ENCODE assay signal across 8 mouse cellular contexts in genomic region chr11:6768599-6769436, GRCm38 (mm10).
A peak's percentile ranks its signal among the peaks of the same experiment; 100 is the strongest.
DNase-seq lines count a peak whose midpoint lies in the region; ATAC-seq and TF ChIP-seq lines count a peak whose summit lies in the region.

No protein-coding gene starts in this region.

- no peak overlapping the region for H3K4me2 ChIP-seq in heart, embryonic 12.5 days
- no peak overlapping the region for H3K4me2 ChIP-seq in kidney, embryonic 16.5 days (replicated peaks; ENCODE audit: low read depth, low read length)
- H3K4me2 ChIP-seq in liver, embryonic 11.5 days = no peak overlapping the region
- no peak overlapping the region for H3K4me2 ChIP-seq in neural tube, embryonic 13.5 days
- H3K4me2 ChIP-seq in stomach, postnatal 0 days (replicated peaks; ENCODE audit: low read depth) = no peak overlapping the region

- no peaks in the 10 kb centered on the region for H3K36me3 ChIP-seq in heart, embryonic 12.5 days
- H3K36me3 ChIP-seq in kidney, embryonic 16.5 days (ENCODE audit: insufficient read depth, low read length) = no peaks in the 10 kb centered on the region
- H3K36me3 ChIP-seq in liver, embryonic 11.5 days (ENCODE audit: control insufficient read depth, insufficient read depth, low read length) = no peaks in the 10 kb centered on the region
- no peaks in the 10 kb centered on the region for H3K36me3 ChIP-seq in neural tube, embryonic 13.5 days
- H3K36me3 ChIP-seq in stomach, postnatal 0 days (ENCODE audit: control insufficient read depth, insufficient read depth, low read length) = no peaks in the 10 kb centered on the region

- no peak overlapping the region for H3K4me3 ChIP-seq in bone marrow macrophage, adult 2 months (ENCODE audit: insufficient read depth, low read length)
- no peak overlapping the region for H3K4me3 ChIP-seq in embryonic fibroblast, embryonic 13.5 days (ENCODE audit: insufficient read depth, low read length)
- H3K4me3 ChIP-seq in heart, embryonic 12.5 days = no peak overlapping the region
- no peak overlapping the region for H3K4me3 ChIP-seq in kidney, embryonic 16.5 days (ENCODE audit: low read length)
- H3K4me3 ChIP-seq in liver, embryonic 11.5 days (ENCODE audit: low read depth, low read length) = no peak overlapping the region
- no peak overlapping the region for H3K4me3 ChIP-seq in neural tube, embryonic 13.5 days
- no peak overlapping the region for H3K4me3 ChIP-seq in stomach, postnatal 0 days (ENCODE audit: low read depth, low read length)

- peaks cover 11% of the 10 kb centered on the region for H3K27me3 ChIP-seq in heart, embryonic 12.5 days (replicated peaks)
- H3K27me3 ChIP-seq in kidney, embryonic 16.5 days (ENCODE audit: insufficient read depth, low read length) = no peaks in the 10 kb centered on the region
- H3K27me3 ChIP-seq in liver, embryonic 11.5 days (replicated peaks; ENCODE audit: control insufficient read depth, insufficient read depth, low read length) = no peaks in the 10 kb centered on the region
- H3K27me3 ChIP-seq in neural tube, embryonic 13.5 days = no peaks in the 10 kb centered on the region
- no peaks in the 10 kb centered on the region for H3K27me3 ChIP-seq in stomach, postnatal 0 days (ENCODE audit: control insufficient read depth, insufficient read depth, low read length)

- WGBS in heart, embryonic 12.5 days = 45% methylated on average over 22 of the region's 22 CpGs
- WGBS in kidney, embryonic 16.5 days = 45% methylated on average over 22 of the region's 22 CpGs
- whole genome bisulfite sequencing in liver, embryonic 11.5 days = 46% methylated on average over 22 of the region's 22 CpGs
- WGBS in neural tube, embryonic 13.5 days = 51% methylated on average over 22 of the region's 22 CpGs
- 49% methylated on average over 22 of the region's 22 CpGs for WGBS in stomach, postnatal 0 days

- no peak for TF ChIP-seq EP300 in stomach, postnatal 0 days (optimal IDR thresholded peaks at IDR 0.05)

- peak; percentile 71 for DNase-seq in liver, embryonic 11.5 days (ENCODE audit: low spot score)
- peak; percentile 69 for DNase-seq in stomach, postnatal 0 days (ENCODE audit: low spot score)

- TF ChIP-seq CTCF in bone marrow macrophage, adult 2 months (IDR thresholded peaks at IDR 0.05; ENCODE audit: low read depth, low read length) = peak; percentile 70
- TF ChIP-seq CTCF in embryonic fibroblast, embryonic 13.5 days (IDR thresholded peaks at IDR 0.05; ENCODE audit: borderline replicate concordance, insufficient read depth, low read length) = peak; percentile 88
- TF ChIP-seq CTCF in stomach, postnatal 0 days (IDR thresholded peaks at IDR 0.05; ENCODE audit: low read depth) = peak; percentile 98

- H3K9me3 ChIP-seq in heart, embryonic 12.5 days (replicated peaks) = no peaks in the 10 kb centered on the region; the same call in 1 of the 2 replicates
- H3K9me3 ChIP-seq in kidney, embryonic 16.5 days (ENCODE audit: low read length) = no peaks in the 10 kb centered on the region
- no peaks in the 10 kb centered on the region for H3K9me3 ChIP-seq in liver, embryonic 11.5 days (ENCODE audit: control insufficient read depth, low read length)
- no peaks in the 10 kb centered on the region; the same call in 1 of the 2 replicates for H3K9me3 ChIP-seq in neural tube, embryonic 13.5 days
- H3K9me3 ChIP-seq in stomach, postnatal 0 days (ENCODE audit: control insufficient read depth, low read length) = no peaks in the 10 kb centered on the region

- no peak overlapping the region for H3K27ac ChIP-seq in bone marrow macrophage, adult 2 months (ENCODE audit: insufficient read depth, low read depth, low read length)
- H3K27ac ChIP-seq in embryonic fibroblast, embryonic 13.5 days (ENCODE audit: insufficient read depth, low read length) = no peak overlapping the region
- no peak overlapping the region for H3K27ac ChIP-seq in heart, embryonic 12.5 days (ENCODE audit: poor library complexity, severe bottlenecking)
- no peak overlapping the region for H3K27ac ChIP-seq in kidney, embryonic 16.5 days (ENCODE audit: low read length)
- no peak overlapping the region for H3K27ac ChIP-seq in liver, embryonic 11.5 days (ENCODE audit: low read depth, low read length)
- no peak overlapping the region for H3K27ac ChIP-seq in neural tube, embryonic 13.5 days (replicated peaks)
- H3K27ac ChIP-seq in stomach, postnatal 0 days (replicated peaks) = no peak overlapping the region

- no peak for TF ChIP-seq POLR2A in bone marrow macrophage, adult 2 months (IDR thresholded peaks at IDR 0.05; ENCODE audit: borderline replicate concordance, low read depth, low read length)
- no peak for TF ChIP-seq POLR2A in embryonic fibroblast, embryonic 13.5 days (IDR thresholded peaks at IDR 0.05; ENCODE audit: low read depth, low read length)

- peak; percentile 56 for ATAC-seq in CD4-positive, CD25-positive, alpha-beta regulatory T cell, adult 4 months
- ATAC-seq in heart, embryonic 12.5 days (ENCODE audit: insufficient number of reproducible peaks, low FRiP score) = peak; percentile 38; the same call in 1 of the 2 replicates
- ATAC-seq in kidney, embryonic 16.5 days (ENCODE audit: low FRiP score, low TSS enrichment) = peak; percentile 64; the same call in 1 of the 2 replicates
- no peak for ATAC-seq in liver, embryonic 11.5 days (replicated peaks; ENCODE audit: low FRiP score)
- ATAC-seq in neural tube, embryonic 13.5 days (ENCODE audit: low read depth) = peak; percentile 79
- ATAC-seq in stomach, postnatal 0 days (ENCODE audit: low FRiP score, low TSS enrichment) = peak; percentile 68; the same call in 1 of the 2 replicates

- no peak overlapping the region for H3K9ac ChIP-seq in heart, embryonic 12.5 days
- H3K9ac ChIP-seq in kidney, embryonic 16.5 days (replicated peaks; ENCODE audit: low read length) = no peak overlapping the region
- H3K9ac ChIP-seq in liver, embryonic 11.5 days (ENCODE audit: low read depth, low read length) = no peak overlapping the region
- 0 out of 2 replicates have a peak overlapping the region, but pooled peaks have one; percentile 1 for H3K9ac ChIP-seq in neural tube, embryonic 13.5 days
- no peak overlapping the region for H3K9ac ChIP-seq in stomach, postnatal 0 days (ENCODE audit: low read length)

- H3K4me1 ChIP-seq in bone marrow macrophage, adult 2 months (ENCODE audit: control insufficient read depth, insufficient read depth, low read length) = no peaks in the 10 kb centered on the region
- 0 out of 2 replicates have a peak, but pooled peaks cover 2% of the 10 kb centered on the region for H3K4me1 ChIP-seq in embryonic fibroblast, embryonic 13.5 days (ENCODE audit: control insufficient read depth, insufficient read depth, low read length)
- H3K4me1 ChIP-seq in heart, embryonic 12.5 days (replicated peaks) = peaks cover 8% of the 10 kb centered on the region; the same call in 1 of the 2 replicates
- H3K4me1 ChIP-seq in kidney, embryonic 16.5 days (ENCODE audit: insufficient read depth, low read length) = no peaks in the 10 kb centered on the region
- no peaks in the 10 kb centered on the region for H3K4me1 ChIP-seq in liver, embryonic 11.5 days (replicated peaks; ENCODE audit: control insufficient read depth, insufficient read depth, low read length)
- H3K4me1 ChIP-seq in neural tube, embryonic 13.5 days (replicated peaks) = no peaks in the 10 kb centered on the region
- H3K4me1 ChIP-seq in stomach, postnatal 0 days (replicated peaks; ENCODE audit: control insufficient read depth, insufficient read depth) = no peaks in the 10 kb centered on the region
